Mouse (Mus musculus): ENCODE results near the gene Slk.
"Not testable (repeated sequence)": the region's sequence is repeated elsewhere in the genome, so short reads cannot be mapped to it uniquely, and the experiment has no call there.

Gene Slk

DNA sequence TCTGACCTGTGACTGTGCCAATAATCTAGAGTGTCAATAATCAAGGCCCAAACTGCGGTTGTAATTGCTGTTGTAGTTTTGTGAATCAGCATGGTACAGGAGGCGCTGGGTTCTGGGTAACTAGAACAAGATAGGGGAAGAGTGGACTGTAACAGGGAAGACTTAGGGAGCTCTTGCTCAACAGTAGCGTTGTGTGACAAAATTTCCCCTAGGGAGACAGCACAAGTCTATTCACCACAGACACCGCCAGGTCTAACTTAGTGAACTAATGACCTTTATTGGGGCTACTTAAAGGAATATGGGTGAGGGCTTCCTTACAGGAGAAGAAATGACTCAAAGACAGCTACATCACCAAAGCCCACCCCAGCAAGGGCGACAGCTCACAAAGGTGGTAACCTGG lies 9.4 kb upstream of the Slk start:
- no peak for DNase-seq (ENCODE audit: low spot score in 2 of 2)

DNA sequence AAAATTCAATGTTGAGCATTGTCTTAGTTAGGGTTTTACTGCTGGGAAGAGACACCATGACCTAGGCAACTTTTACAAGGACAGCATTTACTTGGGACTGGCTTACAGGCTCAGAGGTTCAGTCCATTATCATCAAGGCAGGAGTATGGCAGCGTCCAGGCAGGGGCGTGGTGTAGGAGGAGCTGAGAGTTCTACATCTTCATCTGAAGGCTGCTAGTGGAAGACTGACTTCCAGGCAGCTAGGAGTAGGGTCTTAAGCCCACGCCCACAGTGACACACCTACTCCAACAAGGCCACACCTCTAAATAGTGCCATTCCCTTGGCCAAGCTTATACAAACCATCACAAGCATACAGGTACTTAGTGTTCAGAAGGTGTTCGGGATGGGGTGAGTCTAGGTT lies 7.5 kb upstream of the Slk start:
- DNase-seq (ENCODE audit: low spot score in 2 of 2), result not testable (repeated sequence)

DNA sequence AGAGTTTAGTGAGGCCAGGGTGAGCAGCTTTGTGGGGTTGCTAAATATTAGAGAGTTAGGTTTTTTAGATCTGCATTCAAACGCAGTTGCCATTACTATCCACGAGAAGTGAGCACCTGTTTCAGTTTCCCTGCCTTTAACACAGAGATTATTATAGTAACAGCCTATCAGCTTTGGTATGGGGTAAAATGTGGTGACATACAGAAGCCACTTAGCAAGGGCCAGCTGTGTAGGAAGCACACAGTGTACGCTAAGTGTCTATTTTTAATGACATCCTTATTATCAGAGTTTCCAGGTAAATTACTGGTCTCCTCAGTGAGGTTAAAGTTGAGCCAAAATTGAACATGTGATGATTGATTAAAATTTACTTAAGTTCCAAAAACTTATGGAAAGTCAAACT lies 5.8 kb upstream of the Slk start:
- DNase-seq (ENCODE audit: low spot score in 2 of 2), result no peak

DNA sequence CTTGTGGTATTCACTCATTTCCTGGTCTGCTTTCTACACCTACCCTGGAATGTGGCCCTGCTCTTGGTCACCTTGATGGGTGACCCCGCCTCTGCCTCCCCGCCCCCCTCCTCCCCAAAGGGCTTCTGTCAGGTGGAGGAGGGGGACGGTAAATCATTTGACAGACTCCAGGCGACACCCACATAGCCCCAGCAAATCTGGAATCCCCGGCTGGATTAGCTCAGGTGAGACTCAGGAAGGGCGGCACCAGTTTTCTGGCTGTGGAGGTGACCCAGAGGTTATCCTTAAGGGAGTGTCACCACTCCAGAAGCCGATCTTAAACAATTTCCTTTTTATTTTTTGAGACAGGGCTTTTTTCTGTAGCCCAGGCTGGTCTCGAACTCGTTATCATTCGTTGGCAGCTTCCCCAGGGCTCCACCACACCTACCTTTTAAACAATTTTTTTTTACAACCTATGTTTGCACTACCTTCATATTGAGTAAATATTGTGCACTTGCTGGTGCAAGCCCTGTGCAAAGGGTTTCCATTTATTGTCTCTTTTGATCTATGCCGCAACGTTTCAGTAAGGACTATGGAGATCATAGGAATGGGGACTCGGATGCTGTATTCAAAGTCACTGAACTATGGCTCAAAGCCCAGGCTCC lies 775 bp upstream of the Slk start:
- DNase-seq (ENCODE audit: low spot score in 2 of 2), result peak in 1 of 2 experiments; percentile 45

DNA sequence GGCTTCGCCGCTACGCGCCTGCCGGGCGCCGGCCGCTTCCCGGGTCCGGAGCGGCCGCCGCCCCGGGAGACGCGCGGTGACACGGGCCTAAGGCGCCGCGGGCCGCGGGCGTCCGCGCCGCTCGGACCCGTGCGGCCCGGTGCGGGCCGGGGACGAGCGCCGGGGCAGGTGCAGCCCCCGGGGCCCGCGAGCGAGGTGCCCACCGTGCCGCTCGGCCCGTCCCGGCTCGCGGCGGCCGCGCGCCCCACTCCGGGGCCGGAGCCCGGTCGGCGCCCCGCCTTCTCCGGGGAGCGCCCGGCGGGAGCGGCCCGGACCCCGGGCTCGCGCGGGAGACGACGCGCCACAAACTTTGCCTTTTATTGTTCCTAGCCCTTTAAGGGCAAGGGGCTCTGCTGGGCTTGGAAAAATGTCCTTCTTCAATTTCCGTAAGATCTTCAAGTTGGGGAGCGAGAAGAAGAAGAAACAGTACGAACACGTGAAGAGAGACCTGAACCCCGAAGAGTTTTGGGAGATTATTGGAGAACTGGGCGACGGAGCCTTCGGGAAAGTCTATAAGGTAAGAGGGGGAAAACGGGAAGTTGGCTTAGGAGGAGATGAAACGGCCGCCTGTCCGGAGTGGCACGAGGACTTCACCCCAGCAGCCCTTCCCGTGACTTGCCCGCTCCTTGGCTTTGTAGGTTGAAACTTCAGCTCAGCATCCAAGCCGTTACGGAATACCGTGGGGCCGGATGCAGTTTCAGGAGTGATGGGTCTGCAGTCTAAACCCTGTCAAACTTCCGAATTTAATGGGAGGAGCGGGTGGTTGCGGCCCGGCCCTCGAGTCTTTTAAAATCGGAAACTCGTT lies 532 bp downstream of the Slk start:
- DNase-seq (ENCODE audit: low spot score in 2 of 2), result peak; percentile 11 to 37

DNA sequence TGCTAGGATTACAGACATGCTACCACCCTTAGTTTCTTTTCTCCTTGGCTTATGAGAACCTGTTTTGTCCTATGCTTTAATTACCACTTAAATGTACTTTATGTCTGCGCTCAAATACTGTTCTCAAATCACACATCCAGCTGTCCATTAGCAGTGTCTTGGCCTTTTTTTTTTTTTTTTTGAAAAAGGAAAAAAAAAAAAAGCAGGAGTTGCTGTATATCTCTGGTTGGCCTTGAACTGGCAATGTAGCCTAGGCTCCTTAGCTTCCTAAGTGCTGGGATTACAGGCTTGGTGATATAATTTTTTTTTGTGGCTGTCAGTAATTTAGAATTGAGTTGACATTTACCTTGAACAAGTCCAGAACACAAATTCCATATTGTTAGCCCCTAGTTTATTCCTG lies 6.3 kb downstream of the Slk start:
- DNase-seq (ENCODE audit: low spot score in 2 of 2), result no peak

DNA sequence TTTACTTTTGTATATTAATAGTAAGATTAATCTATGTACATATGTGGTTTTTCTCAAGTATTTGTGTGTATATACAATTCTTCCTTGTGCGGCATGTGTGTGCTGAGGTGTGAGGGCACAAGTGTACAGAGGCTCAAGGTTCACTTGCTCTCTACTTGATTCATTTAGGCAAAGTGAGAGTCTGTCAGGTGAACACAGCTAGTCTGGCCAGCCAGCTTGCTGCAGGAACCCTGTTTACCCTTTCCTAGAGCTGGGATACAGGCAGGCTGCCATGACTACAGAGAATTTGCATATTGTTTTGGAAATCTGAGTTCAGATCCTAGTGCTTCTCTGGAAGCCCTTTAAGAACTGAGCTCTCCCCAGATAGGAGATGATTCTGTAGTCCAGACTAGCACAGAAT lies 7.5 kb downstream of the Slk start:
- DNase-seq (ENCODE audit: low spot score in 2 of 2), result no peak

DNA sequence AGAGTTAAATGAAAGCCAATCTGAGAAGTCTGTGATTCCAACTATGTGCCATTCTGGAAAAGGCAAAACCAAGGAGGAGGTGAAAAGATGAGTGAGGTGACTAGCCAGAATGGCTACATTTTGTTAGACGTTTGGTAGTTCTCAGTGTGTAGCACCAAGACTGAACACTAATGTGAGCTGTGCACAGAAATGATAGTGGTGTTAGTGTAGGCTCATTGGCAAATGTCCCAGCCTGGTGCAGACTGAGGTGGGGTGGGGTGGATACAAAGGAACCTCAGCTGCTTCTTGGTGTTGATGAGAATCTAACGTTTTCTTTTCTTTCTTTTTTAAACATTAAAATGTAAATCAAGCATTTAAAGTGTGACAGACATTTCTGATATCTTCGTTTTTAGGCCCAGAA lies 29.0 kb downstream of the Slk start:
- DNase-seq (ENCODE audit: low spot score in 2 of 2), result no peak

DNA sequence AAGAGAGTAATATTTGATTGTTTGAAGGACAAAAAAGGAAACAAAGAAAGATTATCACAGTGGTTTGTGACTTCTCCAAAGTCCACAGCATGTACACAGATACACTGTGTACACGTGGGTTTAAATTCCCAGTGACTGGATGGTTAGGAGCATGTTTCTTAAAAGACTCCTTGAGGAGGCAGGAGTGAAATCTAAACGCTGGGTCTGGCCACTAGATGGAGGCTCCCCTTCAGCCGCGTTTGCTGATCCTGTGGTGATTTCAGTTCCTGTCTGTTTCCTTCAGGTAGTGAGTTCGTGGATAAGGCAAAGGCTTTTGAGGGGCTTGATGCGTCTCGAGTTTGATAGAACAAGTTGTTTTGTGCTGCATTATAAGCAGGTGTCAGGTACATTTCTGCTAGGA lies 34.0 kb downstream of the Slk start:
- no peak for DNase-seq (ENCODE audit: low spot score in 2 of 2)

DNA sequence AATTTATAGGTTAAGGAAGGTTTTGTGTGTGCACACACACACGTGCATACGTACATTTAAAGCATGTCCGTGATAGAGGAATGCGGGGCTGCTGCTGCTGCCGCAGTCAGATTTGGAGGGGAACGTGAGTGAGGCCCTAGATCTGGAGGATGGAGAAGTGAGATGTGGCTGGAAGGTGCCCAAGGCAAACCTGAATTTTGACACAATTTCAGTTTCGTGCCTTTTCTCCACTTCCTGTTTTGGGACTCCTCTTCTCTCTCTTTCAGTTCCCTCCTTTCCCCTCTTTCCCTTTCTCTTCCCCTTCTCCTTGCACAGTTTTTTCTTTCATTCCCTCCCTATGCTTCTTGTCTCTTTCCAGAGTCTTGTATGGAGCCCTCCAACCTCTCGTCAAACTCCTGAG lies 42.0 kb downstream of the Slk start:
- no peak for DNase-seq (ENCODE audit: low spot score in 2 of 2)

DNA sequence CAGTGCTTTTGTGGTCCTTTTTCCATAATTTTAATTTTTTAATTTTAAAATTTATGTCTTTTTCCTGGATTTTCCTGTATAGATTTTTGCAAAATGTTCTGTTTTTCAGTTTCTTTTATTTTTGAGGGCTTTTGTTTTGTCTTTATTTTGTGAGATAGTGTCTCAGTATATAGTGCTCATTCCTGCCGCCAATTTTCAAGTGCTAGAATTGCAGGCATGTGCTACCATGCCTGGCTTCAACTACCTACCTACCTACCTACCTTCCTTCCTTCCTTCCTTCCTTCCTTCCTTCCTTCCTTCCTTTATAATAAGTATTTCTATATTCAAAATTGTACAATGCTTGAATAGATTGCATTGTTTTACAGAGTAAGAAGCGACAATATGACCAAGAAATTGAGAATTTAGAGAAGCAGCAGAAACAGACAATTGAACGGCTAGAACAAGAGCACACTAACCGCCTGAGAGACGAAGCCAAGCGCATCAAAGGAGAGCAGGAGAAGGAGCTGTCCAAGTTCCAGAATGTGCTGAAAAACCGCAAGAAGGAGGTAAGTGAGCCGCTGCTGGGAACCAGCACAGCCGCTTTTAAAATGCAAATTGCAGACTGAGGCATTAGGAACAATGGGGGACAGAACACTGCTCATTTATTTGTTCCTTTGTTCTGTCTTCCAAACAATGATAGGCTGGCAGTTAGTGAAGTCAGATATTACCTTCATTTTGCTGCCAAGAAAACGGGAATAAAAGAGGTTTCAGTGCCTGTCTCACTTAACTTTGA lies 45.6 kb downstream of the Slk start:
- DNase-seq (ENCODE audit: low spot score in 2 of 2), result no peak

DNA sequence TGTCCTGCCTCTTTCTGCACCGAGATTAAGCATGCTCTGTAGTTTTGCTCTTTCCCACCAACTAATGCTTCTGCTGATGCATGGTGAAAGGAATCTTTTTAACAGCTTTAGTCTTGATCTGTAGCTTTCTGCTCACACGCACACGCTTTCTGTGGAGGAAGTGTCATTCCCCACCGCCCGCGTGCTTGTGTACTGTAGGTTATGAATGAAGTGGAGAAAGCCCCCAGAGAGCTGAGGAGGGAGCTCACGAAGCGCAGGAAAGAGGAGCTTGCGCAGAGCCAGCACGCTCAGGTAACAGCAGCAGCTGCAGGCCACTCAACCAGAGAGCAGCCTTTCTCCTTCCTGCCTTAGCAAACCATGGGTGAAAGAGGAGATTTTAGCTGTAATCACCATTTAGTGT lies 48.0 kb downstream of the Slk start:
- DNase-seq (ENCODE audit: low spot score in 2 of 2), result no peak

DNA sequence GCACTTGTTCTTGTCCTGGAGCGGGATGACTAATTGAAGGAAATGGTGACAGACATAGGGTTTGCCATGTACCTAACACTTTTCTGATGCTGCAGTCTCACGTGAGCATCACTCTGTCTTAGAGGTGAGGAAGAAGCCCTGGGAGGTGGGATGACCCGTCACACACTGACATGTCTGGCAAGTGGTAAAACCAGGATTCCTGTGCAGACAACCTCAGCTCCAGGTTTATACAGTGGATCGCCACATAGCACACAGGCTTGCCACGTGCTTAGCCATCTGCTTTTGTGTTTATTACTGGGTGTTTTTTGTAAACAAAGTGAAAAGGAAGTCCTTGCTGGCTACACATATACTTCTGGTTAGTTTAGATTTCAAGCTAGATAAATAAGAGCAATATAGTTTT lies 49.6 kb downstream of the Slk start:
- no peak for DNase-seq (ENCODE audit: low spot score in 2 of 2)

DNA sequence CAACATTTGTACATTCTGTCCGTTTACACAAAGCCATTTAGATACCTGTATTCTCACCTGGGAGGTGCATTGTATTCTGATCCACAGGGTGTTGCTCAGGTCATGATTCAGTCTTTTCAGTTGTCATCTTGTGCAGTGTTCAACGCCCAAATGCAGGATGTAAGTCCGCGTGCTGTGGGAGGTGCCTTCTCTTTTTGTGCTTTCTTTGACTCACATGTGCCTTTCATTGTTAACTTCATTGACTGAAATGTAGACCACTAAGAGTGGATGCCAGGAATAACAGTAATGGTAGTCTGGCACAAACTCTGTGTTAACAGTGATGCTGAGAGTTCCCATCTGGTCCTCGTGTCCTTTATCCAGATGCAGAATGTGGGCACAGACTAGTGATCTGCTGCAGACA lies 50.9 kb downstream of the Slk start:
- no peak for DNase-seq (ENCODE audit: low spot score in 2 of 2)

DNA sequence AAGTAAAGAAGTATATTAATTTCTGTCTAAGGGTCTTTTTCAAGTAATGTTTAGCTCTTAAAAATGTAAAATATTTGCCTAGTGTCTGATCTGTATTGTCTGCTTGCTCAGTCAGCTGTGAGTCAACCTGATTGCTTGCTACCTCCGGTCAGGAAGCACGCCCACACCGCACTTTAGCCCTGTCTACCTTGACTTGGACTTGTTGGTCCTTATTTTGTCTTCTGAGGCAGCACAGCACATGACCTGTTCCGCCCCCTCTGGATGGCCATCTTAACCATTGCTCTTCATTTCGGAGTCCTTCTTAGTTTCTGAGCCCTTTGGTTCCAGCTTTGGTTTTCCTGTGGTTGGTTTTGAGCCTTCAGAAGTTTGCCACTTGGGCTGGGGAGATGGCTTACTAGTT lies 52.3 kb downstream of the Slk start:
- DNase-seq (ENCODE audit: low spot score in 2 of 2), result no peak

DNA sequence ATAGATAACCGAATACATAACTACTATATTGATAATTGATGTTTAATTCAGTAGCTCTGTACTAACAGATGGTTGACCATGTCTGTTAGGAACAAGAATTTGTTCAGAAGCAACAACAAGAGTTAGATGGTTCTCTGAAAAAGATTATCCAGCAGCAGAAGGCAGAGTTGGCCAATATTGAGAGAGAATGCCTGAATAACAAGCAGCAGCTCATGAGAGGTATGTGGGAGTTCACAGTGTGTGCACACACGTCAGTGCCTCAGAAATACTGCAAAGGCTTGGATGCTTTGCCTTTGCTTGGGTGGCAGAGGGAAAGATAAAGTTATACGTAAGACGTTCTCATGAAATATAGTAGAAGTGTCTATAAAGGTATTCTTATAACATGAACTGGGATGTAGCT lies 55.9 kb downstream of the Slk start:
- DNase-seq (ENCODE audit: low spot score in 2 of 2), result no peak

DNA sequence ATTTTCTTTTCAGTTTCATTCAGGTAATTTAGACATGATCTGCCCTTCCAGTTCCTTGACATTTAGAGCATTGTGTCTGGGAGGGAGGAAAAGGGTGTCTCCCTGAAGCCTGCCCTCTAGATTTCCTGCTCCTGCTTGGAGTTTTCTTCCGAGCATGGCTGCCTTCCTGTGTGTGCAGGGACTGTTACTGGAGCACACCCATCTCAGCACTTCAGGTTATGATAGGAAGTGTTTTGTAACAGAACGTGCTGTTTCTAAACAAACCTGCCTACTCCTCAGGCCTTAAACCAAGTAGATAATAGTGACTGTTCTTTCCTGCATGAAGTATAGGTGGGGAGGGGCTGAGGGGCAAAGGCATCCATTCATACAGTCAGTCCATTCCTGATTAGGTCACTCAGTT lies 64.4 kb downstream of the Slk start:
- DNase-seq (ENCODE audit: low spot score in 2 of 2), result no peak

DNA sequence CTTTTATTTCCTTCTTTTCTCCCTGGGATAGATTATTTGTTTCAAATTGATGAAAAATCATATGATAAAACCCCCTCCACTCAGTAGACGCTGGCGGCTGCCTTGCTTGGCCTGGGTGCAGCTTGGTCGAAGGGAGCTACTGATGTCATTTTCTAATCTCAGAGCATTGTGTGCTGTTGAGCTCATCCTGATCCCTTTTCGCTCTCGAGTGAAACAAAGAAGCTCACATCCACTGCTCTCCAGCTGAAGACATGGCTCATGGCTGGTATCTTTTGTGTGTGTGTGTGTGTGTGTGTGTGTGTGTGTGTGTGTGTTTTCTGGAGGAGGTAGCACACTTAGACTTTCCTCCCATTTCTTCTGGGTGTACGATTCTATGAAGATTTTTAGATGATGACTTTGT lies 66.1 kb downstream of the Slk start:
- DNase-seq (ENCODE audit: low spot score in 2 of 2), result no peak

DNA sequence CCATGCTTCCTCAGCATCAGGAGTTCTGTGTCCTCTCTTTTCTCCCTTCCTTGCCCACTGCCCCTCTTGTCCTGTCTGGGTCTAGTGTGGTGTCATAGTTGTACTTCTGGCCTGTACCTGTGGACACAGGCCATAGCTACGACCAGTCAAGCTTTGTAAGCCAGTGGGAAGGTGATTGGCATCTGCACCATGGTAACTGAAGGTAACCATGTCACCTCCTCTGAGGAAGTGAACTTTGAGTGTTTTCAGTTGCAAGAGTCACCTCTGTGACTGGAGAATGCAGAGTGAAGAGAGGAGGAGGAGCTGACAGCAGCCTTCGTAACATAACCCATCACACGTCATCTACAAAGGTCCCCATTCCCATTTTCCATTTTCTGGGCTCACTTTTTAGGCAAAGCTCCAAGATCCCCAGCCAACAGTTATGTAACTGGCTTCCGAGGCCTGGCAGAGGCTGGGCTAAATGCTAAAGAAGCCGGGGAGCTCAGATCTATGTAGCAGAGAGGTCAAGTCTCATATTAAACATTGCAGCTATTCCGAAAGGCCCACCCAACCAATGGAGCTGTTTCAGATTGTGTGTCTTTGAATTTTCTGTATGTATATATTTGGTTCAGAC lies 67.1 kb downstream of the Slk start:
- DNase-seq (ENCODE audit: low spot score in 2 of 2), result no peak

DNA sequence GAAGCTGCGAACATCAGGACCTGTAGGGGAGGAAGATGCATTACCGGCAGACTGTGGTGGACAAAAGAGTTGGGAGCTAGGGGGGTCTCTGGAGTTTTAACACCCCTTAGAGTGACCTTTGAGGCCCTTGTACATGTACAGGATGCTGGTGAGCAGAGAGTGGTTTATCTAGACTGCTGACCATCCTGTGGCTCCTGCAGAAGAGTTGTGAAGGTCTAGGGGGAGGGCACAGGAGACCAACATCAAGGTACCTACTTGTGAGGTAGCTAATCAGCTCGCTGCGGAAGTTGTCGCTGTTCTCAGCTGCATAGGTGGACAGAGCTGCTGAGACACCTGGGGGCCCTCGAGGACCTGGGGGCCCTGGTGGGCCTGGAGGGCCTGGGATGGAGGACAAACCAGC lies 69.6 kb downstream of the Slk start:
- no peak for DNase-seq (ENCODE audit: low spot score in 2 of 2)

DNA sequence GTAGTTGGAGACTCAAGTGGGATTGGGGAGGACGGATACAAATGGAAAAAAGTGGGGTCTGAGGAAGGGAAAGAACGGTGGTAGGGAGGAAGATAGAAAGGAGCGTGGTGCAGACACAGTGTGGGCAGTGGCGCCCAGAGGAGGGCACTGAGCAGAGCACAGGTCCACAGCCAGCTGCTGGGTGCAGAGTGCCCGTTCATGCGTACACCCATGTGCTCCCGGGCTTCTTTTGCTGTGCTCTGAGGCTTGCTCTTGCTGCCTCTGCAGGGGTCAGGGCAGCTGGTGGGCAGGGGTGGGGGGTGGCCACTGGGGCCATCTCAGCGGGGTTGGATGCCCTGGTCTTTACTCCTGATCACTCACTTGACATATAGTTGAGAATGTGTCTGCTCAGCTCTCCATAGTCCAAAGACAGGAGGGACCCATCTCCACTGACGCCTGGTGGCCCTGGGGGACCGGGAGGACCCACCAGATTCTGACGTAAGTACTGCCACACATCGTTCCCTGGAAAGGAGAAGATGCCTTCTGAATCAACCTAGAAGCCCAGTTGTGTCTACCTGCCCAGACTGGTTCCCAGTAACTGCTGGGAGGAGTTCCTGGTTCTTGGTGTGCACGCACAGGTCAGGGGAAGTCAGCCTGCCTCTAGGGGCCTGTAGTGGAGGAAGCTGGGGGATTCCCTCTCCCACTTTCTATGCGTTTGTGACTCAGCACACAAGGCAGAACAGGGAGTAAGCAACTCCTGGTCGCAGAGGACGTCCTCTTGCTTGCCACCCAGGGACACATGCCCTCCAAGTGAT lies 71.1 kb downstream of the Slk start:
- DNase-seq (ENCODE audit: low spot score in 2 of 2), result no peak

DNA sequence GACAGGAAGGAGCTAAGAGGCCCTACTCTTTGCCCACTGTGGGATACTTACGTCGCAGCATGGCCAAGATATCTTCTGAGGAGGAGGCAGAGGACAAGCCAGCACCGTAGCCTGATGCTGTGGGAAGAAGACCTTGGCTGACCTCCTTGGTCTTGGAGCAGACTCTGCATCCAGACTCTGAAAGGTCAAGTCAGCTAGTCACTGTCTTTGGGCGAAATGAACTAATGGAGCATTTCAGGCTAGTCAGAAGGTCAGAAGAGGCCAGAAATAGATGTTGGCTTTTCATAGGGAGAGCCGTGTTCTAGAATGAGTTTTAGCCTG lies 71.6 kb downstream of the Slk start:
- DNase-seq (ENCODE audit: low spot score in 2 of 2), result no peak
